Mouse (Mus musculus): ENCODE data around the gene Adgrv1. TPM values are rescaled to one million over a fixed set of nuclear protein-coding genes. Genes with fewer than 3 reads are reported as not detected.

Gene Adgrv1
- polyA plus RNA-seq, 1 experiment from 2014 or later = 19.1 TPM

DNA sequence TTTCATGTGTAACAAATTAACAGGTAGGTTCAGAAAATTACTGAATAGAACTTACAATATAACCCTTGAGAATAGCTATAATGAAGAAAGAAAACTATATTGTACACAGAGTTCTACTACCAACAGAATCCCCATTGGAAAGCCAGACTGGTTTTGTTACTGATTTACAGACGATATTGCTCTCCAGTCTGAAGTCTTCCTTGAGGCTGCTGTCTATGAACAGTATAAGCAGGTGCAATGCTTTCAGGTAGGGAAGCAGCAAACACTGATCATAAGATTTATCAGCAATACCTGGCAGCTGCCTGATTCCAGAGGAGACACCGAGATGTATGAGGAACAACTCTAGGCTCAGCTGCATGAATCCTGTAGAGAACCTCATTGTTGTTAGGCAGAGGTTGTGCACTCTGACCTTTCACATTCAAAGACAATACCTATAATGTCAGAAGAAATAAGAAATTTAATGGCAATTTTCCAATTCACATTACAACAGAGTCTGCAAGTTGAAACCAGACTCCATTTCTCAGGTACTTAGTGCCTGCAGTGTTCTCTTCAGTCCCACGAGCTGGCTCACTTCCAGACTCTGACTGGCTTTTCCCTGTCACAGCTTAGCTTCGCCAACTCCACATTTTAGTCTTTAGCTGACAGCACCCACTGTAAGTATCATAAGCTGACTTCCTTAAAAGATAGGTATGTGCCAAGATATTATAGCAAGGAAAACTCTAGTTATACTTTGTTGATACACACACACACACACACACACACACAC is 247.2 kb downstream of the Adgrv1 start:
- H3K27me3 ChIP-seq = no peaks in the 10 kb centered on the region
- H3K36me3 ChIP-seq = no peaks in the 10 kb centered on the region
- ATAC-seq (ENCODE audit: low FRiP score) = no peak
- H3K9ac ChIP-seq = no peak overlapping the region
- no peak overlapping the region for H3K4me2 ChIP-seq
- no peaks in the 10 kb centered on the region for H3K9me3 ChIP-seq
- WGBS = 83% methylated on average over 4 of the region's 4 CpGs
- no peak overlapping the region for H3K27ac ChIP-seq
- no peak overlapping the region for H3K4me3 ChIP-seq
- no peaks in the 10 kb centered on the region for H3K4me1 ChIP-seq (replicated peaks)

DNA sequence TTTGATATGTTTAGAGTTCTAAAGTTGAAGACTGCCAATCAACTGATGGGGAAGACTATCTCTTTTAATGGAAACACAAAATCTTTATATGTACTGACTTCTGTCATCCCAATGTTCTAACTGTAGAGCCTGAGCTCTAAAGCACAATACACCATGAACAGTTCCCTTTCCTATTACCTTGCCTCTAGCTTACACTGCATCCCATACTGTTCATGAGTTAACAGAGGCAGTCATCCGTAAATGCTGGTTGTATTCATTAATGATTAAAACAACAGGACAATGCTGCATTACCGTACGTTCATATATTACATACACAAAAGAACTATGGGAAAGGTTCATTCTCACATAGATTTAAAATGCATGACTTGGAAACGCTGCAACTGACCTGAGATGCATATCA is 251.1 kb downstream of the Adgrv1 start:
- Histone ChIP-seq H3K36me3 (no peaks in the 10 kb centered on the region), H3K4me2 (no peak overlapping the region), H3K27me3 (no peaks in the 10 kb centered on the region), H3K4me1 (replicated peaks) (no peaks in the 10 kb centered on the region), H3K9me3 (no peaks in the 10 kb centered on the region), H3K9ac (no peak overlapping the region), H3K27ac (no peak overlapping the region), H3K4me3 (no peak overlapping the region)
- no peak for ATAC-seq (ENCODE audit: low FRiP score)
- 81% methylated on average over 4 of the region's 4 CpGs for WGBS

DNA sequence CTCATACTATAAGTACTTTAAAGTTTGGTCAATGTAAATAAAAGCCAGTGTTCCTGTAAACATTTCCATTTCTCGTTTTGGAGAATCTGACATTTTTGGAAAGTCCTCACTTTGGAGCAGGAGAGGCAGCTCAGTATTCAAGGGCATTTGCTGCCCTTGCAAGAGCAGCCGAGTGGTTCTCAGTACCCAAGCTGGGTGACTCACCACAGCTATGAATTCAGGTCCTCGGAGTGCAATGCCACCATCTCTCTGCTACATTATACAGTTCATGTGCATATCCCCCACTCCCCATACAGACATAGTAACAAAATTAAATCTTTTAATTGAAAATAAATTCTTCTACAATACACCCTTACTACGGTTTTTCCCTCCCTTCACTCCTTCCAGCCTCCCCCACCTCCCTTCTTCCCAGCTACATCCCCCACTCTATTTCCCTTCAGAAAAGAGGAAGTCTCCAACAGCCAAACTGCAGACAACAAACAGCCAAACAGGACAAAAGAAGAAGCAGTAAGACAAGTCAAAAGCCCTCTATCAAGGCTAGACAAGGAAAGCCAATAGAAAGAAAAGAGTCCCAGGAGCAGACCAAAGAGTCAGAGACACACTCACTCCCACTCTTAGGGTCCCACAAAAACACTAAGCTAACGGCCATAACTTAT is 262.0 kb downstream of the Adgrv1 start:
- no peak overlapping the region for H3K4me2 ChIP-seq
- no peaks in the 10 kb centered on the region for H3K4me1 ChIP-seq (replicated peaks)
- 82% methylated on average over 5 of the region's 5 CpGs for WGBS
- H3K27me3 ChIP-seq = no peaks in the 10 kb centered on the region
- H3K4me3 ChIP-seq = no peak overlapping the region
- H3K9me3 ChIP-seq = no peaks in the 10 kb centered on the region
- H3K9ac ChIP-seq = no peak overlapping the region
- no peak overlapping the region for H3K27ac ChIP-seq
- no peaks in the 10 kb centered on the region for H3K36me3 ChIP-seq
- no peak for ATAC-seq (ENCODE audit: low FRiP score)

DNA sequence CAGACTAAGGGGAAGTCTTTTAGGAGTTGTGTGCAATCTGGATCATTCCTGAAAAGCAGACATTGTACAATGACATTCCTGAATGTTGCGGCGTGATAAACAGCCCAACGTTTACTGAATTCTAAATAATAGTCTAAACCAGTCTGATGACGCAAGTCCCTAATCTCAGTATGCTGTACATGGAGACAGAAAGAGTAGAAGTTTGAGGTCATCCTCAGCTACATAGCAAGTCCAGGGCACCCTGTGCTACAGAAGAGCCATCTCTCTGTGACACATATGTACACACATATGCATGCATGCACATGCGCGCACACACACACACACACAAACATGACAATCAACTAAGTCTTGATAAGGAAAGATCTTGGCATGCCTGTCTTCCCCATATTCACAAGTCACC is 262.8 kb downstream of the Adgrv1 start:
- Histone ChIP-seq H3K27ac (no peak overlapping the region), H3K9ac (no peak overlapping the region), H3K9me3 (no peaks in the 10 kb centered on the region), H3K4me2 (no peak overlapping the region), H3K27me3 (no peaks in the 10 kb centered on the region), H3K4me1 (replicated peaks) (no peaks in the 10 kb centered on the region), H3K4me3 (no peak overlapping the region), H3K36me3 (no peaks in the 10 kb centered on the region)
- ATAC-seq (ENCODE audit: low FRiP score) = no peak
- 92% methylated on average over 6 of the region's 6 CpGs for WGBS

DNA sequence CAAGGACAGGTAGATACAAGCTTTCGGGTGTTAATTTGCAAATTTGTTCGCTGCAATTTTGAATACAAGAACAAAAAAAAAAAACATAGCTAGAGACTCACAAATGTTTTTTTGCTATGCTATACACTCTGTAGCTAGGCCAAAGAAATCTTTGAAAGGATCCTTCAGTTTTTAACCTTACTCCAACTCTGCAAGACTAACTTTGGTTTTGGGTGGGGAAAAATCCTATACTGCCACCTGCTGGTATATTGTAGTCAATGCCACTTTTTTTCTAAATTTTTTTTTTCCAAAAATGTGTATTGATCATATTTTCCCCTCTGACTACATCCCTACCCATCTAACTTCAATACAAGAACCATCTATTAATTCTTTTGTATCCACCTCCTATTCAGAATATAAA is 263.4 kb downstream of the Adgrv1 start:
- ATAC-seq (ENCODE audit: low FRiP score) = no peak
- no peak overlapping the region for H3K4me3 ChIP-seq
- 78% methylated on average over 2 of the region's 2 CpGs for WGBS
- H3K4me2 ChIP-seq = no peak overlapping the region
- H3K4me1 ChIP-seq (replicated peaks) = no peaks in the 10 kb centered on the region
- no peaks in the 10 kb centered on the region for H3K27me3 ChIP-seq
- H3K9me3 ChIP-seq = no peaks in the 10 kb centered on the region
- H3K27ac ChIP-seq = no peak overlapping the region
- H3K36me3 ChIP-seq = no peaks in the 10 kb centered on the region
- no peak overlapping the region for H3K9ac ChIP-seq

DNA sequence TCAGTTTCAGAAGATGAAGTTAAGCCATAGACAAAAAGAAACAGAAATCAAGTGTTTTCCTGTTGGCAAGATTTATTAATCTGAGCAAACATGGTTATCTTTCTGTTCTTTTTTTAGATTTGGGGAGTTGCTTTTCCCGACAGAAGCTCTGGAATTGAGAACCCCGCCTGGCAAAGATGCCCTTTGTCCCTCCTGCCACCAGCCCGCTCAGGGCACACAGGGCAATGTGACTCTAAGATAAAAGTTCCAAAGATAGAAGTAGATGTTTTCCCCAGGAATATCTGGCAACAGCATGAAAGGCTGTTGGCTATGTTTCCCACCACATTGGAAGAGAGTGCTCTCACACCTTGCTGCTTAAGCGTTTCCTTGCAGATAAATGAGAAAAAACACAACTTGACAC is 264.0 kb downstream of the Adgrv1 start:
- Histone ChIP-seq H3K27me3 (no peaks in the 10 kb centered on the region), H3K9me3 (no peaks in the 10 kb centered on the region), H3K4me2 (no peak overlapping the region), H3K9ac (no peak overlapping the region), H3K4me1 (replicated peaks) (no peaks in the 10 kb centered on the region), H3K4me3 (no peak overlapping the region), H3K27ac (no peak overlapping the region), H3K36me3 (no peaks in the 10 kb centered on the region)
- WGBS = 87% methylated on average over 4 of the region's 4 CpGs
- no peak for ATAC-seq (ENCODE audit: low FRiP score)

DNA sequence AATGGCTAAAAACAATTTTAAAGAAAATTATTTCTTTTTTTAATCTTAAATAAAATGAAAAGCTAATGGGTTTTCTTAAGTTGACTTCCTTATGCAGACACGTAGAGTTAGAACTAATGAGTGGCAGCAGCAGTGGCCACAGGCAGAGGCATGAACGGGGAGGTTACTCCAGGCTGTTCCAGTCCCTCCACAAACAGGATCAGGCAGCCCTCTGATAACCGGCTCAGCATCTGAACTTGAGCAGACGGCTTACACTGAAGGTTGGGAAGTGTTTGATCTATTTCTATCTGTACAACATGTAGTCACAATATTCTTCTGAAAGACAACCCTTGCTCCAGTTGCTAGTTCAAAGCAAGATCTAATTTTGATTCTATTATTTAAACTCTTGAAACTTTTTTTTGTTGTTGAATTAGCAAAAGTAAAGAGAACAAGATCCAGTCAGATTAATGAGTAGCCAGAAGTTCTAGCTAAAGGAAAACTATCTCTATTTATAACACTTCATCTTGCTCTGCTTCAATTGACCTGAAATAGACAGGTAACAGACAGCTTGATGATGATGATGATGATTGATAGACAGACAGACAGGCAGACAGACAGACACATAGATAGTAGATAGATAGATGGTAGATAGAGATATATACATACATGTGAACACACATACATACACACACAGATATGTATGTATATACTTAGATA is 265.1 kb downstream of the Adgrv1 start:
- Histone ChIP-seq H3K4me3 (no peak overlapping the region), H3K27me3 (no peaks in the 10 kb centered on the region), H3K27ac (no peak overlapping the region), H3K4me2 (no peak overlapping the region), H3K9me3 (no peaks in the 10 kb centered on the region), H3K9ac (no peak overlapping the region), H3K36me3 (no peaks in the 10 kb centered on the region), H3K4me1 (replicated peaks) (no peaks in the 10 kb centered on the region)
- no peak for ATAC-seq (ENCODE audit: low FRiP score)
- WGBS = 85% methylated on average over 4 of the region's 4 CpGs

DNA sequence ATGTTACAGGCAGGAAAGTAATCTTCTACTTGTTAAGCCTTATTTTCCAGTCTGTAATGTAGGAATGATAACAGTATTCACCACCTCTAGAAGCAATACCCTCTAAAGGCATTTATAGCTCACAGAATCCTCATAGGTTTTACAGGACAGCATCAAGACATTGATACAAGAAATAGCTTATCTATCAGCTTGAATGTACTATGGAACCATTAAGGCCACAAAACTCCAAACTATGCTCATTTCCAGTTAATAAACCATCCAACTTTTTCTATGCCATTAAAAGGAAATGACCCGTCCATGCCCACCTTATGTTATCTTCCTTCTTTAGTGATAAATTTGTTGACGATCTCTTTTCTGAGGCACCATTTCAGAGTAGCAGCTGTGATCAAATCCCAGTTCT is 272.6 kb downstream of the Adgrv1 start:
- Histone ChIP-seq H3K27ac (no peak overlapping the region), H3K27me3 (no peaks in the 10 kb centered on the region), H3K36me3 (no peaks in the 10 kb centered on the region), H3K4me3 (no peak overlapping the region), H3K9me3 (no peaks in the 10 kb centered on the region), H3K4me1 (replicated peaks) (no peaks in the 10 kb centered on the region), H3K4me2 (no peak overlapping the region), H3K9ac (no peak overlapping the region)
- WGBS = 92% methylated on average over 2 of the region's 2 CpGs
- no peak for ATAC-seq (ENCODE audit: low FRiP score)

DNA sequence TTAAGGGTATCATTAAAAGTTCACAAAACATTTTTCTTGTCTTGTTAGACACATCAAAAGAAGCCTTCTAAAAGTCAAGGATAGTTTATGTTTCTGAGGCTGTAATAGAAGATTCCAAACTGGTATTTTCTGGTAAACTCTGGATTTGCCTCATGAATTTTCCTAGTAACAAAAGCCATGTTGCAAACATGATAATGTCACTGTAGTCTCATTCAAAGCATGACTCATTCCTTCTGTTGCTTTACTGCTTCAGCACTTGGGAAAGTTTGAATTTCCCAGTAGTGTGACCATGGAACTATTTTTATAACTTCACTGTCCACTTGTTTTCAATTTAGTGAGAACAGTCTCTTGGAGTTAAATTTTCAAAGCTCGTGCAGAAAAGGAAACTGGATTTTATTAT is 274.2 kb downstream of the Adgrv1 start:
- Histone ChIP-seq H3K27ac (no peak overlapping the region), H3K27me3 (no peaks in the 10 kb centered on the region), H3K4me2 (no peak overlapping the region), H3K9ac (no peak overlapping the region), H3K9me3 (no peaks in the 10 kb centered on the region), H3K4me1 (replicated peaks) (no peaks in the 10 kb centered on the region), H3K4me3 (no peak overlapping the region), H3K36me3 (no peaks in the 10 kb centered on the region)
- WGBS = 78% methylated on average over 1 of the region's 1 CpGs
- no peak for ATAC-seq (ENCODE audit: low FRiP score)

DNA sequence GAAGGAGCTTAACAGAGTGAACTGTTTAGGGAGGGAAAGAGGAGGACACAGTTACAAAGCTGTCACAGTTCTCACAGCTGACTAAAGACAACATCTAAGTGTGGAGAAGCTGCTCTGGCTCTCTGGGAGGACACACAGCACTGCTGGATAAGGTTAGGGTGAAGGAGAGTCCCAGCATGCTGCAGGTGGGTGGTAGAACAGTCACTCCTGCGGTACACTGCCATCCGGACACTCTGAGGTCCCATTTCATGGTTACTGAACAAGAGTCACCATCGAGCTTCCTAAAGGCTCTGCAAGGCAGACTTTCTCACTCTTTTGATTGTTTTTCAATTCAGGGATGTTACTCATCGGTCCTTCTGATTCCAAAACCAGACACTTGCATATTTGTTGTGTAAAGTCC is 274.6 kb downstream of the Adgrv1 start:
- H3K4me1 ChIP-seq (replicated peaks) = no peaks in the 10 kb centered on the region
- H3K36me3 ChIP-seq = no peaks in the 10 kb centered on the region
- H3K4me3 ChIP-seq = no peak overlapping the region
- H3K9me3 ChIP-seq = no peaks in the 10 kb centered on the region
- no peak for ATAC-seq (ENCODE audit: low FRiP score)
- no peaks in the 10 kb centered on the region for H3K27me3 ChIP-seq
- 88% methylated on average over 4 of the region's 4 CpGs for WGBS
- H3K27ac ChIP-seq = no peak overlapping the region
- H3K9ac ChIP-seq = no peak overlapping the region
- no peak overlapping the region for H3K4me2 ChIP-seq

DNA sequence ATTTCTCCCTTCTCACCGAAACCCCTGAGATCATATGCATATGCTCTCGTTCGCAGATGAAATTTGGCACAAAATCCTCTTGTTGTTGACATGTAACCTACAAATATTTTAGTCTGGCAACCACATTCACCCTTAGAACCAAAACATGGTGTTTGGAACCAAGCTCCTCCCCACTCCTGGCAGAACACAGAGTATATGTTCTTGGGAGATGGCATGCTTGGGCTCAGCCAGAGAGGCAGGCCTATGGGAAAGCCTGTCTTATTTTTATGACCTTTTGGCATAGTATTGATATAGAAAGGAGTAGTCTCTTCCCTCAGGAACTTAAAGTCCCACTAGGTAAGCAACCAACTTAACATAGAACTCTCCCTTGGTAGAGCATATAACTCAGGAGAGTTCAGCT is 275.7 kb downstream of the Adgrv1 start:
- no peak overlapping the region for H3K4me3 ChIP-seq
- no peak for ATAC-seq (ENCODE audit: low FRiP score)
- no peaks in the 10 kb centered on the region for H3K9me3 ChIP-seq
- no peaks in the 10 kb centered on the region for H3K4me1 ChIP-seq (replicated peaks)
- no peak overlapping the region for H3K27ac ChIP-seq
- H3K4me2 ChIP-seq = no peak overlapping the region
- H3K27me3 ChIP-seq = no peaks in the 10 kb centered on the region
- no peak overlapping the region for H3K9ac ChIP-seq
- 93% methylated on average over 3 of the region's 3 CpGs for WGBS
- no peaks in the 10 kb centered on the region for H3K36me3 ChIP-seq

DNA sequence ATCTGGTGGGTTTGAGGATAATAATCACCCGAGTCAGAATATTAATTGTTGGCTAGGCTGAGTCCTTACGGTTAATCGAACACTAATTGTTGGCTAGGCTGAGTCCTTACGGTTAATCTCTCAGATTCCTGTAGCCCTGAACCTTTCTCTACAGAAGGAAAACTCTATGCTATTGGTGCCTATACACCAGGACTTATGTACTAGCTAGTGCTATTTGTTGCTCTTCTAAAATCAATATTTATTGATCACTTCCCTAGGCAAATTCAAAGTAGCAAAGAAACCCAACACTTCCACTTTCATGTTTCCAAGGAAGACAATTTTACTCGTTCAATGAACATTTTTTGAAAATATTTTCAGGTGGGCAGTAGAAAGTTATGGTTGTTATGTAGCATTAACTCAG is 278.4 kb downstream of the Adgrv1 start:
- H3K9me3 ChIP-seq = no peaks in the 10 kb centered on the region
- WGBS = 83% methylated on average over 5 of the region's 5 CpGs
- no peak overlapping the region for H3K9ac ChIP-seq
- H3K36me3 ChIP-seq = no peaks in the 10 kb centered on the region
- H3K4me1 ChIP-seq (replicated peaks) = no peaks in the 10 kb centered on the region
- no peak for ATAC-seq (ENCODE audit: low FRiP score)
- no peak overlapping the region for H3K27ac ChIP-seq
- no peak overlapping the region for H3K4me2 ChIP-seq
- H3K27me3 ChIP-seq = no peaks in the 10 kb centered on the region
- no peak overlapping the region for H3K4me3 ChIP-seq

DNA sequence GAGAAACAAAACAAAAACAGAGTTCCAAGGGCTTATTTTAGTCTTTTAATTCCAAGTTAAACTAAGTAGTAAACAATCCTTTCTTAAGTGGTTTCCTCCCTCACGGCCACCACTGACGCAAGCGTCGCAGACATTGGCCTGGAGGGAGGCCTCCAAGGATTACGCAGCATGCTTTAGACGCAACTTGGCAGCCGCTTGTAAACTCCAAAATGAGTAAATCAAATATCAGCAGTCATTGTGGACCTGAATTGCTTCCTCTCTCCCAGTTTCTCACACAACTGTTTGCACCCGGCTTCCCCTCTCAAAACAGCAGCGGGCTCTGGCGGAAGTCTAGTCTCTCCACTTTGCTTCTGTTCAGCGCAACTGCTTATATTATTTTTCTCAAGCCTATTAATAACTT is 280.7 kb downstream of the Adgrv1 start:
- H3K4me2 ChIP-seq = no peak overlapping the region
- no peak overlapping the region for H3K27ac ChIP-seq
- no peak for ATAC-seq (ENCODE audit: low FRiP score)
- 83% methylated on average over 11 of the region's 11 CpGs for WGBS
- no peaks in the 10 kb centered on the region for H3K4me1 ChIP-seq (replicated peaks)
- H3K4me3 ChIP-seq = no peak overlapping the region
- H3K36me3 ChIP-seq = no peaks in the 10 kb centered on the region
- H3K9ac ChIP-seq = no peak overlapping the region
- no peaks in the 10 kb centered on the region for H3K27me3 ChIP-seq
- no peaks in the 10 kb centered on the region for H3K9me3 ChIP-seq
